21 mouse cellular contexts compared by ENCODE assay signal in genomic region chr11:72718161-72718560, GRCm38 (mm10). TPM values are rescaled to one million over a fixed set of nuclear protein-coding genes. Genes with fewer than 3 reads are reported as not detected.
DNase-seq lines count a peak whose midpoint lies in the region; ATAC-seq and TF ChIP-seq lines count a peak whose summit lies in the region.
"Had no signal": no experiment of that assay in that cellular context is flagged by ENCODE, and none has a peak within 500 bp of the region (broad histone marks: within the 10 kb centered on the region; RNA-seq: fewer than 3 reads in every experiment).

No protein-coding gene starts in this region.

- H3K27me3 ChIP-seq in midbrain, embryonic 11.5 days (ENCODE audit: control insufficient read depth, insufficient read depth, low read length) = no peaks in the 10 kb centered on the region
- H3K27me3 ChIP-seq in midbrain, postnatal 0 days (ENCODE audit: insufficient read depth, low read length) = no peaks in the 10 kb centered on the region
- H3K27me3 ChIP-seq in CH12.LX (replicated peaks) = no peaks in the 10 kb centered on the region
- H3K27me3 ChIP-seq in splenic B cell, adult 2 months (ENCODE audit: control insufficient read depth, insufficient read depth, low read length, poor library complexity, severe bottlenecking) = no peaks in the 10 kb centered on the region
- H3K27me3 ChIP-seq: embryonic facial prominence, embryonic 13.5 days; forebrain, embryonic 12.5 days; heart, embryonic 15.5 days; hindbrain, embryonic 13.5 days had no signal

- peaks cover under 1% of the 10 kb centered on the region; the same call in 1 of the 2 replicates for H3K36me3 ChIP-seq in midbrain, embryonic 11.5 days (ENCODE audit: control insufficient read depth, insufficient read depth, low read length)
- peaks cover under 1% of the 10 kb centered on the region for H3K36me3 ChIP-seq in midbrain, postnatal 0 days (ENCODE audit: insufficient read depth, low read length)
- H3K36me3 ChIP-seq in CH12.LX (replicated peaks in 1 of 2; ENCODE audit: control insufficient read depth in 1 of 2, insufficient read depth in 1 of 2, low read length in 1 of 2) = peaks cover 32 to 68% of the 10 kb centered on the region in 2 experiments
- H3K36me3 ChIP-seq in splenic B cell, adult 2 months (ENCODE audit: control insufficient read depth, insufficient read depth, low read length, poor library complexity, severe bottlenecking) = peaks cover 3% of the 10 kb centered on the region

- WGBS in midbrain, embryonic 11.5 days = 92% methylated on average over 3 of the region's 3 CpGs
- 79% methylated on average over 3 of the region's 3 CpGs for WGBS in midbrain, postnatal 0 days

- no peaks in the 10 kb centered on the region for H3K9me3 ChIP-seq in midbrain, embryonic 11.5 days (ENCODE audit: control insufficient read depth, low read length)
- no peaks in the 10 kb centered on the region for H3K9me3 ChIP-seq in midbrain, postnatal 0 days (ENCODE audit: low read length)
- H3K9me3 ChIP-seq in CH12.LX (replicated peaks; ENCODE audit: low read length) = no peaks in the 10 kb centered on the region
- H3K9me3 ChIP-seq: embryonic facial prominence, embryonic 13.5 days; forebrain, embryonic 12.5 days; heart, embryonic 15.5 days; hindbrain, embryonic 13.5 days had no signal

- TF ChIP-seq EP300 in CH12.LX (IDR thresholded peaks at IDR 0.05; ENCODE audit: low read length) = peak; percentile 76

- DNase-seq in midbrain, embryonic 11.5 days (ENCODE audit: low spot score, missing footprints) = peak; percentile 47
- no peak for DNase-seq in midbrain, postnatal 0 days (ENCODE audit: low spot score)
- DNase-seq in 416B (ENCODE audit: low read depth) = peak; percentile 32
- DNase-seq in CH12.LX (ENCODE audit: extremely low read depth) = peak; percentile 67
- DNase-seq in splenic B cell, adult 2 months (ENCODE audit: low read depth, low spot score) = peak; percentile 9
- DNase-seq in adrenal gland, postnatal 25 days = no peak
- no peak for DNase-seq in left cerebral cortex, postnatal 10 days (ENCODE audit: extremely low spot score in 1 of 2, low spot score in 2 of 2)
- DNase-seq: adrenal gland, postnatal 14 days; cerebellum, adult 18-20 months; cerebellum, adult 9-11 months; cerebellum, postnatal 36 days; forebrain, postnatal 0 days; gastrocnemius, postnatal 14 days; heart, adult 2 months; heart, postnatal 14 days had no signal

- TF ChIP-seq CTCF in midbrain, postnatal 0 days (IDR thresholded peaks at IDR 0.05) = no peak
- no peak for TF ChIP-seq CTCF in CH12.LX (conservative IDR thresholded peaks at IDR 0.05 in 1 of 2, IDR thresholded peaks at IDR 0.05 in 1 of 2; ENCODE audit: low read depth in 2 of 2, low read length in 2 of 2)

- in situ Hi-C loops in CH12.LX (cut with MboI; ENCODE audit: low pct_ligation_motif_present, low pct_unique_long_range_greater_than_20kb, low sequenced_read_pairs) = no loop called here

- H3K27ac ChIP-seq in midbrain, embryonic 11.5 days (ENCODE audit: low read depth, low read length) = no peak overlapping the region
- no peak overlapping the region for H3K27ac ChIP-seq in midbrain, postnatal 0 days (ENCODE audit: low read depth, low read length)
- H3K27ac ChIP-seq in CH12.LX (ENCODE audit: insufficient read depth, low read depth) = peak overlapping the region; percentile 42; the same call in 1 of the 2 replicates
- H3K27ac ChIP-seq: embryonic facial prominence, embryonic 13.5 days; forebrain, embryonic 12.5 days; heart, adult 2 months; heart, embryonic 15.5 days; hindbrain, embryonic 13.5 days; hindbrain, postnatal 0 days had no signal

- dilution Hi-C loops in CH12.LX (cut with MboI; ENCODE audit: extremely low pct_ligation_motif_present, extremely low pct_unique_long_range_greater_than_20kb, low sequenced_read_pairs) = no loop called here

- no peak overlapping the region for H3K4me2 ChIP-seq in midbrain, embryonic 11.5 days
- no peak overlapping the region for H3K4me2 ChIP-seq in midbrain, postnatal 0 days (ENCODE audit: low read depth, low read length, poor library complexity, severe bottlenecking)
- no peak overlapping the region for H3K4me2 ChIP-seq in CH12.LX (ENCODE audit: insufficient read depth, low read depth, poor library complexity, severe bottlenecking)
- H3K4me2 ChIP-seq: embryonic facial prominence, embryonic 13.5 days; forebrain, embryonic 12.5 days; heart, embryonic 11.5 days; heart, embryonic 15.5 days; hindbrain, embryonic 13.5 days had no signal

- intact Hi-C loops in left cerebral cortex, postnatal 10 days (cut with DNase I) = no loop called here

- TF ChIP-seq RAD21 in CH12.LX (IDR thresholded peaks at IDR 0.05; ENCODE audit: low read depth, low read length) = no peak

- peaks cover 7% of the 10 kb centered on the region; the same call in 1 of the 2 replicates for H3K79me2 ChIP-seq in CH12.LX (replicated peaks; ENCODE audit: control insufficient read depth, extremely low read depth, insufficient read depth, poor library complexity, severe bottlenecking)

- H3K4me3 ChIP-seq in midbrain, embryonic 11.5 days (ENCODE audit: low read depth, low read length) = no peak overlapping the region
- H3K4me3 ChIP-seq in midbrain, postnatal 0 days (ENCODE audit: low read depth, low read length) = no peak overlapping the region
- H3K4me3 ChIP-seq in CH12.LX (replicated peaks in 1 of 3; ENCODE audit: low read depth in 2 of 3, low read length in 2 of 3, poor library complexity in 1 of 3) = no peak overlapping the region
- H3K4me3 ChIP-seq: embryonic facial prominence, embryonic 13.5 days; forebrain, embryonic 12.5 days; heart, adult 2 months; heart, embryonic 15.5 days; hindbrain, embryonic 13.5 days had no signal

- no peak overlapping the region for H3K9ac ChIP-seq in midbrain, embryonic 11.5 days (ENCODE audit: low read length)
- no peak overlapping the region for H3K9ac ChIP-seq in midbrain, postnatal 0 days (replicated peaks; ENCODE audit: low read length, poor library complexity, severe bottlenecking)
- H3K9ac ChIP-seq in CH12.LX (ENCODE audit: insufficient read depth, low read depth) = no peak overlapping the region
- H3K9ac ChIP-seq: embryonic facial prominence, embryonic 13.5 days; forebrain, embryonic 12.5 days; forebrain, postnatal 0 days; heart, embryonic 15.5 days; hindbrain, embryonic 13.5 days had no signal

- H3K4me1 ChIP-seq in midbrain, embryonic 11.5 days (ENCODE audit: control insufficient read depth, insufficient read depth, low read length) = no peaks in the 10 kb centered on the region
- H3K4me1 ChIP-seq in midbrain, postnatal 0 days (ENCODE audit: insufficient read depth, low read length) = no peaks in the 10 kb centered on the region
- H3K4me1 ChIP-seq in CH12.LX (ENCODE audit: control insufficient read depth in 1 of 2, insufficient read depth in 2 of 2) = peaks cover 14 to 40% of the 10 kb centered on the region in 2 experiments
- H3K4me1 ChIP-seq: forebrain, embryonic 12.5 days; heart, embryonic 15.5 days; hindbrain, embryonic 13.5 days had no signal

- no peak for ATAC-seq in midbrain, embryonic 11.5 days (ENCODE audit: low FRiP score)
- no peak for ATAC-seq in midbrain, postnatal 0 days (ENCODE audit: low FRiP score)
- ATAC-seq: forebrain, postnatal 0 days; hindbrain, postnatal 0 days had no signal

- TF ChIP-seq POLR2A in CH12.LX (IDR thresholded peaks at IDR 0.05; ENCODE audit: low read depth, low read length) = no peak

TF ChIP-seq in CH12.LX, 34 proteins besides CTCF, POLR2A, EP300 and RAD21:
- TF ChIP-seq RCOR1 (conservative IDR thresholded peaks at IDR 0.05; ENCODE audit: low read depth, low read length) (no peak), ZNF384 (IDR thresholded peaks at IDR 0.05; ENCODE audit: low read depth, low read length) (no peak), SMC3 (IDR thresholded peaks at IDR 0.05; ENCODE audit: low read depth, low read length) (no peak), POLR2AphosphoS2 (IDR thresholded peaks at IDR 0.05; ENCODE audit: low read depth, low read length) (no peak), ZKSCAN1 (IDR thresholded peaks at IDR 0.05; ENCODE audit: borderline replicate concordance, low read depth, low read length) (no peak), MYC (IDR thresholded peaks at IDR 0.05; ENCODE audit: low read depth, low read length) (no peak), MAZ (IDR thresholded peaks at IDR 0.05; ENCODE audit: low read depth, low read length) (no peak), NELFE (IDR thresholded peaks at IDR 0.05; ENCODE audit: low read depth, low read length) (no peak), CHD1 (IDR thresholded peaks at IDR 0.05; ENCODE audit: low read depth, low read length) (no peak), MEF2A (IDR thresholded peaks at IDR 0.05; ENCODE audit: borderline replicate concordance, low read depth, low read length) (no peak), SIN3A (IDR thresholded peaks at IDR 0.05; ENCODE audit: low read length) (no peak), ZC3H11A (IDR thresholded peaks at IDR 0.05; ENCODE audit: low read depth, low read length) (no peak), USF1 (IDR thresholded peaks at IDR 0.05; ENCODE audit: low read depth, low read length) (no peak)
TF ChIP-seq in CH12.LX: peak in this region for 0.

RNA-seq across cellular contexts. Expression of gene Ankfy1, which starts 28.4 kb away (rescaled TPM):
- 28.7 and 33.0 TPM in 2 replicates for polyA plus RNA-seq in midbrain, embryonic 11.5 days (2014; fragmentation: Nextera tagmentation; extraction: Ambion mirVana)
- 48.1 and 66.8 TPM in 2 replicates for total RNA-seq in midbrain, postnatal 0 days (2014; rRNA removed)
- 15.6 and 19.6 TPM in 2 replicates for polyA plus RNA-seq in midbrain, postnatal 0 days (2015; fragmentation: Nextera tagmentation; extraction: Ambion mirVana)
- 30.4 and 31.5 TPM in 2 replicates for total RNA-seq in CH12.LX (2012; rRNA removed)
- total RNA-seq in CH12.LX (2014; rRNA removed) = 29.9 and 31.4 TPM in 2 replicates
- 32.0 and 37.0 TPM in 2 replicates for polyA plus RNA-seq in CH12.LX (2012; ENCODE audit: insufficient read length, low read depth)
- total RNA-seq in adrenal gland, postnatal 25 days (2021) = 42.1 and 49.1 TPM in 2 replicates
- total RNA-seq in left cerebral cortex, postnatal 10 days (2021) = 10 to 100 TPM; 39.7 to 44.2 TPM

Comparison
In these comparisons a context has a peak if more than half of its experiments do, and no peak if none do; other contexts are left out.
1. DNase-seq: peak in midbrain, embryonic 11.5 days (single experiment), 416B (single experiment), CH12.LX (single experiment) and splenic B cell, adult 2 months (single experiment); none in midbrain, postnatal 0 days (single experiment), adrenal gland, postnatal 25 days (single experiment) and left cerebral cortex, postnatal 10 days (0 of 2).